Mouse (Mus musculus): Measurements from ENCODE around the gene Lpp. TPM values are rescaled to one million over a fixed set of nuclear protein-coding genes. Genes with fewer than 3 reads are reported as not detected.

Gene Lpp
- total and polyA plus RNA-seq, 3 experiments: 0.64 to 1.2 (median 0.68) TPM

DNA sequence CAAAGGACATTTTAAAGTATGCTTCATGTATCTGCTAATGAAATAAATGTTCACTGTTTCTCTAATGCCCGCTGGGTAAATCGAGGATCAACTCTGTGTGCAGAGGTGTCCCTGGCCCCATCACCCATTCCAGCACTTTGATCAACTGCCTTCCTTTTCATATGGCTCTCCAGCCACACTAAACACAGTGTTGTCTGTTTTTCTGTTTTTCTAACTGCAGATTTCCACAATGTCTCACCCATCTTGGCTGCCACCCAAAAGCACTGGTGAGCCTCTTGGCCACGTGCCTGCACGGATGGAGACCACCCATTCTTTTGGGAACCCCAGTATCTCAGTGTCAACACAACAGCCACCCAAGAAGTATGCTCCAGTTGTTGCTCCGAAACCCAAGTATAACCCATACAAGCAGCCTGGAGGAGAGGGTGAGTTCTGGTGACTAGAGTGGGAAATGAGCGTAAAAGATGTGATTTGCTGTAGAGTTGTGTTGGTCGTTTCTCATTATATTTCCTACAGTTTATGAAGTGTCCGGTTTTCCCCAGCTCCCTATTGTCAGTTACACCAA lies 214.7 kb downstream of the Lpp start:
- H3K27ac ChIP-seq (ENCODE audit: insufficient read depth, low read depth): no peak overlapping the region
- peaks cover 0 to 4% of the 10 kb centered on the region in 2 experiments for H3K36me3 ChIP-seq (replicated peaks in 1 of 2; ENCODE audit: control insufficient read depth in 1 of 2, insufficient read depth in 1 of 2, low read length in 1 of 2)
- no peak for DNase-seq (ENCODE audit: extremely low read depth)
- no peak overlapping the region for H3K9ac ChIP-seq (ENCODE audit: insufficient read depth, low read depth)
- peaks cover 0 to 21% of the 10 kb centered on the region in 2 experiments; a peak in 2 of 4 replicates for H3K4me1 ChIP-seq (ENCODE audit: control insufficient read depth in 1 of 2, insufficient read depth in 2 of 2)
- no peak overlapping the region for H3K4me2 ChIP-seq (ENCODE audit: insufficient read depth, low read depth, poor library complexity, severe bottlenecking)
- no peaks in the 10 kb centered on the region for H3K79me2 ChIP-seq (replicated peaks; ENCODE audit: control insufficient read depth, extremely low read depth, insufficient read depth, poor library complexity, severe bottlenecking)
- no peaks in the 10 kb centered on the region for H3K9me3 ChIP-seq (replicated peaks; ENCODE audit: low read length)
- TF ChIP-seq TCF12 (IDR thresholded peaks at IDR 0.05; ENCODE audit: low read depth, low read length): no peak
- no peak for TF ChIP-seq ZKSCAN1 (IDR thresholded peaks at IDR 0.05; ENCODE audit: borderline replicate concordance, low read depth, low read length)
- TF ChIP-seq MAX (IDR thresholded peaks at IDR 0.05; ENCODE audit: low read length): no peak
- TF ChIP-seq USF1 (IDR thresholded peaks at IDR 0.05; ENCODE audit: low read depth, low read length): no peak
- H3K4me3 ChIP-seq (replicated peaks in 1 of 3; ENCODE audit: low read depth in 2 of 3, low read length in 2 of 3, poor library complexity in 1 of 3): no peak overlapping the region
- no peaks in the 10 kb centered on the region for H3K27me3 ChIP-seq (replicated peaks)
- in situ Hi-C loops (cut with MboI; ENCODE audit: low pct_ligation_motif_present, low pct_unique_long_range_greater_than_20kb, low sequenced_read_pairs): no loop called here
- dilution Hi-C loops (cut with MboI; ENCODE audit: extremely low pct_ligation_motif_present, extremely low pct_unique_long_range_greater_than_20kb, low sequenced_read_pairs): no loop called here

DNA sequence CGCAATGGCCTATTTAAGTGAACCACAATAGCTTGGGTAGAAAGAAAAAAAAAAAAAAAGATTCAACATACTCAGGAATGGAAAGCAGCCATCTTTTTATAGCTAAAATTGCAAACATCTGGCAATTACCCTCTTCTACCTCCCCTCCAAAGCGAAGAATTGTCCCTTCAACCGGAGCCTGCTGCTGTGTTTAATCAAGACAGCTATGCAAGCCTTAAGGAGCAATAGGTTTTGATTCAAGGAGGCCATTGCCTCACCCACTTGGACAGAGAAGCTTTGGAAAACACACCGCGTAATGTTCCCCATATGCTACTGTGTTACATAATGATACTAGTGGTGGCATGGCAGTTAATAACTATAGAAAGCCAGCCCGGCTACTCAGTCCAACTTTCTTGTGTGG lies 226.2 kb downstream of the Lpp start:
- no peak for DNase-seq (ENCODE audit: extremely low read depth)
- no peaks in the 10 kb centered on the region for H3K9me3 ChIP-seq (replicated peaks; ENCODE audit: low read length)
- in situ Hi-C loops (cut with MboI; ENCODE audit: low pct_ligation_motif_present, low pct_unique_long_range_greater_than_20kb, low sequenced_read_pairs) (no loop called here), dilution Hi-C loops (cut with MboI; ENCODE audit: extremely low pct_ligation_motif_present, extremely low pct_unique_long_range_greater_than_20kb, low sequenced_read_pairs) (no loop called here)
- H3K27me3 ChIP-seq (replicated peaks): no peaks in the 10 kb centered on the region
- H3K36me3 ChIP-seq (replicated peaks in 1 of 2; ENCODE audit: control insufficient read depth in 1 of 2, insufficient read depth in 1 of 2, low read length in 1 of 2): no peaks in the 10 kb centered on the region
- TF ChIP-seq MXI1 (IDR thresholded peaks at IDR 0.05; ENCODE audit: low read depth, low read length): no peak
- no peak for TF ChIP-seq ETS1 (conservative IDR thresholded peaks at IDR 0.05; ENCODE audit: low read depth, low read length)
- no peak for TF ChIP-seq RCOR1 (conservative IDR thresholded peaks at IDR 0.05; ENCODE audit: low read depth, low read length)
- no peak for TF ChIP-seq IRF4 (IDR thresholded peaks at IDR 0.05; ENCODE audit: low read depth, low read length)
- TF ChIP-seq JUND (conservative IDR thresholded peaks at IDR 0.05; ENCODE audit: low read depth, low read length): no peak
- no peak for TF ChIP-seq CHD2 (IDR thresholded peaks at IDR 0.05; ENCODE audit: low read length)
- no peak for TF ChIP-seq E2F4 (IDR thresholded peaks at IDR 0.05; ENCODE audit: insufficient replicate concordance, low read depth, low read length)
- no peak for TF ChIP-seq UBTF (IDR thresholded peaks at IDR 0.05; ENCODE audit: low read depth, low read length)
- TF ChIP-seq RAD21 (IDR thresholded peaks at IDR 0.05; ENCODE audit: low read depth, low read length): no peak
- no peak for TF ChIP-seq HCFC1 (IDR thresholded peaks at IDR 0.05; ENCODE audit: low read depth, low read length)
- TF ChIP-seq MEF2A (IDR thresholded peaks at IDR 0.05; ENCODE audit: borderline replicate concordance, low read depth, low read length): no peak
- no peak for TF ChIP-seq POLR2AphosphoS2 (IDR thresholded peaks at IDR 0.05; ENCODE audit: low read depth, low read length)
- TF ChIP-seq ZKSCAN1 (IDR thresholded peaks at IDR 0.05; ENCODE audit: borderline replicate concordance, low read depth, low read length): no peak
- no peak for TF ChIP-seq MYC (IDR thresholded peaks at IDR 0.05; ENCODE audit: low read depth, low read length)
- TF ChIP-seq ELF1 (IDR thresholded peaks at IDR 0.05; ENCODE audit: low read depth, low read length): no peak
- TF ChIP-seq PAX5 (IDR thresholded peaks at IDR 0.05; ENCODE audit: low read length): no peak
- peaks cover 9 to 30% of the 10 kb centered on the region in 2 experiments; a peak in 3 of 4 replicates for H3K4me1 ChIP-seq (ENCODE audit: control insufficient read depth in 1 of 2, insufficient read depth in 2 of 2)
- H3K4me3 ChIP-seq (replicated peaks in 1 of 3; ENCODE audit: low read depth in 2 of 3, low read length in 2 of 3, poor library complexity in 1 of 3): no peak overlapping the region
- H3K4me2 ChIP-seq (ENCODE audit: insufficient read depth, low read depth, poor library complexity, severe bottlenecking): no peak overlapping the region
- H3K79me2 ChIP-seq (replicated peaks; ENCODE audit: control insufficient read depth, extremely low read depth, insufficient read depth, poor library complexity, severe bottlenecking): no peaks in the 10 kb centered on the region
- no peak overlapping the region for H3K9ac ChIP-seq (ENCODE audit: insufficient read depth, low read depth)
- no peak overlapping the region for H3K27ac ChIP-seq (ENCODE audit: insufficient read depth, low read depth)

All from CH12.LX (cell line).